Mouse (Mus musculus): ENCODE data around the gene Hmgb1. TPM values are rescaled to one million over a fixed set of nuclear protein-coding genes. Genes with fewer than 3 reads are reported as not detected.

The Hmgb1 gene
- polyA plus RNA-seq, 1 experiment from 2014 or later, result 2,008 TPM

GRCm38 (mm10) chr5:149016261-149016660, 168.0 kb downstream of the Hmgb1 start:
- ATAC-seq (ENCODE audit: insufficient read depth), result no peak
- no peaks in the 10 kb centered on the region for H3K36me3 ChIP-seq (ENCODE audit: insufficient read depth)
- H3K9me3 ChIP-seq (ENCODE audit: low read depth, low read length), result peaks cover 5% of the 10 kb centered on the region; the same call in 1 of the 2 replicates
- no peaks in the 10 kb centered on the region for H3K27me3 ChIP-seq (ENCODE audit: insufficient read depth, low read length)
- no peak overlapping the region; the same call in 1 of the 2 replicates for H3K27ac ChIP-seq (ENCODE audit: low read depth)
- peak overlapping the region; percentile 77 for H3K4me2 ChIP-seq
- H3K9ac ChIP-seq, result no peak overlapping the region
- H3K4me1 ChIP-seq (ENCODE audit: insufficient read depth), result peaks cover 4% of the 10 kb centered on the region
- TF ChIP-seq CTCF (IDR thresholded peaks at IDR 0.05; ENCODE audit: low read depth), result no peak
- no peak for DNase-seq
- WGBS, result 60% methylated on average over 5 of the region's 5 CpGs
- peak overlapping the region; percentile 49; the same call in 1 of the 2 replicates for H3K4me3 ChIP-seq (ENCODE audit: low read depth, low read length)

GRCm38 (mm10) chr5:149015335-149016201, 168.7 kb downstream of the Hmgb1 start:
- Histone ChIP-seq H3K4me1 (ENCODE audit: insufficient read depth) (peaks cover 4% of the 10 kb centered on the region), H3K9ac (peak overlapping the region; percentile 61), H3K36me3 (ENCODE audit: insufficient read depth) (no peaks in the 10 kb centered on the region), H3K9me3 (ENCODE audit: low read depth, low read length) (peaks cover 5% of the 10 kb centered on the region; the same call in 1 of the 2 replicates), H3K4me3 (ENCODE audit: low read depth, low read length) (peak overlapping the region; percentile 49), H3K4me2 (peak overlapping the region; percentile 77), H3K27me3 (ENCODE audit: insufficient read depth, low read length) (no peaks in the 10 kb centered on the region), H3K27ac (ENCODE audit: low read depth) (no peak overlapping the region; the same call in 1 of the 2 replicates)
- ATAC-seq (ENCODE audit: insufficient read depth) (peak; percentile 63; the same call in 1 of the 2 replicates), DNase-seq (peak; percentile 63)
- WGBS, result 2% methylated on average over 36 of the region's 37 CpGs
- TF ChIP-seq CTCF (IDR thresholded peaks at IDR 0.05; ENCODE audit: low read depth), result no peak

- H3K27me3 ChIP-seq (ENCODE audit: insufficient read depth, low read length), result no peaks in the 10 kb centered on the region
- H3K4me2 ChIP-seq, result peak overlapping the region; percentile 77
- DNase-seq (peak; percentile 32), ATAC-seq (ENCODE audit: insufficient read depth) (peak; percentile 12; the same call in 1 of the 2 replicates)
- peak overlapping the region; percentile 49 for H3K4me3 ChIP-seq (ENCODE audit: low read depth, low read length)
- 0 out of 2 replicates have a peak overlapping the region, but pooled peaks have one; percentile 4 for H3K27ac ChIP-seq (ENCODE audit: low read depth)
- H3K4me1 ChIP-seq (ENCODE audit: insufficient read depth), result peaks cover 4% of the 10 kb centered on the region
- no peaks in the 10 kb centered on the region for H3K36me3 ChIP-seq (ENCODE audit: insufficient read depth)
- no peak for TF ChIP-seq CTCF (IDR thresholded peaks at IDR 0.05; ENCODE audit: low read depth)
- H3K9me3 ChIP-seq (ENCODE audit: low read depth, low read length), result peaks cover 5% of the 10 kb centered on the region; the same call in 1 of the 2 replicates
- peak overlapping the region; percentile 61 for H3K9ac ChIP-seq
- WGBS, result 21% methylated on average over 17 of the region's 17 CpGs
Measured at GRCm38 (mm10) chr5:149014600-149015268, 169.6 kb downstream of the Hmgb1 start.

GRCm38 (mm10) chr5:149013817-149014508, 170.3 kb downstream of the Hmgb1 start:
- WGBS, result 73% methylated on average over 7 of the region's 7 CpGs
- no peaks in the 10 kb centered on the region for H3K27me3 ChIP-seq (ENCODE audit: insufficient read depth, low read length)
- H3K36me3 ChIP-seq (ENCODE audit: insufficient read depth), result no peaks in the 10 kb centered on the region
- DNase-seq, result no peak
- TF ChIP-seq CTCF (IDR thresholded peaks at IDR 0.05; ENCODE audit: low read depth), result no peak
- no peak overlapping the region for H3K4me3 ChIP-seq (ENCODE audit: low read depth, low read length)
- H3K4me1 ChIP-seq (ENCODE audit: insufficient read depth), result peaks cover 4% of the 10 kb centered on the region
- H3K9ac ChIP-seq, result no peak overlapping the region
- no peak overlapping the region for H3K4me2 ChIP-seq
- no peak overlapping the region for H3K27ac ChIP-seq (ENCODE audit: low read depth)
- ATAC-seq (ENCODE audit: insufficient read depth), result no peak
- H3K9me3 ChIP-seq (ENCODE audit: low read depth, low read length), result peaks cover 5% of the 10 kb centered on the region; the same call in 1 of the 2 replicates

- no peak for TF ChIP-seq CTCF (IDR thresholded peaks at IDR 0.05; ENCODE audit: low read depth)
- 58% methylated on average over 3 of the region's 3 CpGs for WGBS
- H3K4me2 ChIP-seq, result no peak overlapping the region
- H3K27ac ChIP-seq (ENCODE audit: low read depth), result no peak overlapping the region
- ATAC-seq (ENCODE audit: insufficient read depth) (no peak), DNase-seq (no peak)
- H3K4me1 ChIP-seq (ENCODE audit: insufficient read depth), result peaks cover 8% of the 10 kb centered on the region; the same call in 1 of the 2 replicates
- H3K36me3 ChIP-seq (ENCODE audit: insufficient read depth), result no peaks in the 10 kb centered on the region
- no peaks in the 10 kb centered on the region for H3K27me3 ChIP-seq (ENCODE audit: insufficient read depth, low read length)
- H3K9me3 ChIP-seq (ENCODE audit: low read depth, low read length), result peaks cover 5% of the 10 kb centered on the region; the same call in 1 of the 2 replicates
- H3K4me3 ChIP-seq (ENCODE audit: low read depth, low read length), result no peak overlapping the region
- H3K9ac ChIP-seq, result no peak overlapping the region
Measured at GRCm38 (mm10) chr5:149009111-149009510, 175.2 kb downstream of the Hmgb1 start.

- 0 out of 2 replicates have a peak, but pooled peaks have one; percentile 13 for ATAC-seq (ENCODE audit: insufficient read depth)
- peak overlapping the region; percentile 49; the same call in 1 of the 2 replicates for H3K9ac ChIP-seq
- peak overlapping the region; percentile 70 for H3K27ac ChIP-seq (ENCODE audit: low read depth)
- H3K4me3 ChIP-seq (ENCODE audit: low read depth, low read length), result peak overlapping the region; percentile 14; the same call in 1 of the 2 replicates
- 47% methylated on average over 5 of the region's 5 CpGs for WGBS
- H3K4me1 ChIP-seq (ENCODE audit: insufficient read depth), result peaks cover 12% of the 10 kb centered on the region; the same call in 1 of the 2 replicates
- H3K36me3 ChIP-seq (ENCODE audit: insufficient read depth), result no peaks in the 10 kb centered on the region
- peak overlapping the region; percentile 68 for H3K4me2 ChIP-seq
- no peak for TF ChIP-seq CTCF (IDR thresholded peaks at IDR 0.05; ENCODE audit: low read depth)
- no peak for DNase-seq
- H3K27me3 ChIP-seq (ENCODE audit: insufficient read depth, low read length), result no peaks in the 10 kb centered on the region
- H3K9me3 ChIP-seq (ENCODE audit: low read depth, low read length), result 0 out of 2 replicates have a peak, but pooled peaks cover under 1% of the 10 kb centered on the region
Measured at GRCm38 (mm10) chr5:149007295-149007646, 177.0 kb downstream of the Hmgb1 start.

All from lung, embryonic 14.5 days (tissue).